Mouse (Mus musculus): ENCODE data around the gene Keap1. TPM values are rescaled to one million over a fixed set of nuclear protein-coding genes. Genes with fewer than 3 reads are reported as not detected.
A peak's percentile ranks its signal among the peaks of the same experiment; 100 is the strongest.

Gene Keap1
- total RNA-seq, 1 experiment = 27.4 TPM

GRCm38 (mm10) chr9:21204528-21205272 lies 34.5 kb downstream of the Keap1 start:
- peak overlapping the region; percentile 25; the same call in 1 of the 2 replicates for H3K27ac ChIP-seq (ENCODE audit: insufficient read depth, low read depth, low read length, poor library complexity, severe bottlenecking)

GRCm38 (mm10) chr9:21204156-21204527 lies 35.0 kb downstream of the Keap1 start:
- Histone ChIP-seq H3K9ac (ENCODE audit: insufficient read depth, low read depth, low read length, poor library complexity, severe bottlenecking) (no peak overlapping the region), H3K9me3 (ENCODE audit: control insufficient read depth, insufficient read depth, low read depth, low read length) (no peaks in the 10 kb centered on the region), H3K27ac (ENCODE audit: insufficient read depth, low read depth, low read length, poor library complexity, severe bottlenecking) (0 out of 2 replicates have a peak overlapping the region, but pooled peaks have one; percentile 25), H3K4me3 (ENCODE audit: insufficient read depth in 1 of 2, low read depth in 1 of 2, low read length in 2 of 2, poor library complexity in 1 of 2, severe bottlenecking in 1 of 2) (peak overlapping the region; percentile 62 to 82; a peak in 3 of 4 replicates), H3K36me3 (ENCODE audit: control insufficient read depth, insufficient read depth, low read length, poor library complexity, severe bottlenecking) (peaks cover 7% of the 10 kb centered on the region; the same call in 1 of the 2 replicates), H3K4me1 (ENCODE audit: control insufficient read depth in 2 of 2, insufficient read depth in 2 of 2, low read length in 2 of 2, poor library complexity in 1 of 2) (peaks cover 4 to 12% of the 10 kb centered on the region in 2 experiments; a peak in 1 of 4 replicates)
- TF ChIP-seq ZC3H11A (IDR thresholded peaks at IDR 0.05; ENCODE audit: borderline replicate concordance, low read depth, low read length) = no peak
- no peak for TF ChIP-seq ZNF384 (IDR thresholded peaks at IDR 0.05; ENCODE audit: low read depth, low read length)
- TF ChIP-seq HCFC1 (IDR thresholded peaks at IDR 0.05; ENCODE audit: borderline replicate concordance, insufficient read depth, low read length) = no peak
- TF ChIP-seq MAFK (IDR thresholded peaks at IDR 0.05; ENCODE audit: insufficient read depth, low read depth, low read length) = no peak
- in situ Hi-C loops (cut with MboI; ENCODE audit: low sequenced_read_pairs in 2 of 2, unreplicated experiment in 2 of 2) = no loop called here
- peak; percentile 78 for DNase-seq (ENCODE audit: low read depth, low spot score)

More at GRCm38 (mm10) chr9:21204528-21205272, 34.5 kb downstream of the Keap1 start:
- TF ChIP-seq CHD2 (IDR thresholded peaks at IDR 0.05; ENCODE audit: low read depth, low read length) = no peak
- no peak for TF ChIP-seq ZNF384 (IDR thresholded peaks at IDR 0.05; ENCODE audit: low read depth, low read length)
- peaks cover 4 to 12% of the 10 kb centered on the region in 2 experiments; a peak in 1 of 4 replicates for H3K4me1 ChIP-seq (ENCODE audit: control insufficient read depth in 2 of 2, insufficient read depth in 2 of 2, low read length in 2 of 2, poor library complexity in 1 of 2)
- in situ Hi-C loops (cut with MboI; ENCODE audit: low sequenced_read_pairs in 2 of 2, unreplicated experiment in 2 of 2) = no loop called here
- H3K9ac ChIP-seq (ENCODE audit: insufficient read depth, low read depth, low read length, poor library complexity, severe bottlenecking) = peak overlapping the region; percentile 5; the same call in 1 of the 2 replicates
- no peaks in the 10 kb centered on the region for H3K9me3 ChIP-seq (ENCODE audit: control insufficient read depth, insufficient read depth, low read depth, low read length)
- DNase-seq (ENCODE audit: low read depth, low spot score) = peak; percentile 75
- peaks cover 7% of the 10 kb centered on the region; the same call in 1 of the 2 replicates for H3K36me3 ChIP-seq (ENCODE audit: control insufficient read depth, insufficient read depth, low read length, poor library complexity, severe bottlenecking)
- H3K4me3 ChIP-seq (ENCODE audit: insufficient read depth in 1 of 2, low read depth in 1 of 2, low read length in 2 of 2, poor library complexity in 1 of 2, severe bottlenecking in 1 of 2) = peak overlapping the region; percentile 62 to 82

GRCm38 (mm10) chr9:21198960-21199359 lies 40.2 kb downstream of the Keap1 start:
- Histone ChIP-seq H3K27ac (ENCODE audit: insufficient read depth, low read depth, low read length, poor library complexity, severe bottlenecking) (no peak overlapping the region), H3K9me3 (ENCODE audit: control insufficient read depth, insufficient read depth, low read depth, low read length) (no peaks in the 10 kb centered on the region), H3K4me1 (ENCODE audit: control insufficient read depth in 2 of 2, insufficient read depth in 2 of 2, low read length in 2 of 2, poor library complexity in 1 of 2) (peaks cover 6 to 38% of the 10 kb centered on the region in 2 experiments; a peak in 3 of 4 replicates), H3K36me3 (ENCODE audit: control insufficient read depth, insufficient read depth, low read length, poor library complexity, severe bottlenecking) (peaks cover 3% of the 10 kb centered on the region; the same call in 1 of the 2 replicates), H3K4me3 (ENCODE audit: insufficient read depth in 1 of 2, low read depth in 1 of 2, low read length in 2 of 2, poor library complexity in 1 of 2, severe bottlenecking in 1 of 2) (no peak overlapping the region), H3K9ac (ENCODE audit: insufficient read depth, low read depth, low read length, poor library complexity, severe bottlenecking) (no peak overlapping the region)
- DNase-seq (ENCODE audit: low read depth, low spot score) = no peak
- in situ Hi-C loops (cut with MboI; ENCODE audit: low sequenced_read_pairs in 2 of 2, unreplicated experiment in 2 of 2) = no loop called here
- no peak for TF ChIP-seq ZC3H11A (IDR thresholded peaks at IDR 0.05; ENCODE audit: borderline replicate concordance, low read depth, low read length)
- TF ChIP-seq CHD2 (IDR thresholded peaks at IDR 0.05; ENCODE audit: low read depth, low read length) = no peak
- TF ChIP-seq MAFK (IDR thresholded peaks at IDR 0.05; ENCODE audit: insufficient read depth, low read depth, low read length) = no peak
- no peak for TF ChIP-seq ZNF384 (IDR thresholded peaks at IDR 0.05; ENCODE audit: low read depth, low read length)
- TF ChIP-seq HCFC1 (IDR thresholded peaks at IDR 0.05; ENCODE audit: borderline replicate concordance, insufficient read depth, low read length) = no peak

DNA sequence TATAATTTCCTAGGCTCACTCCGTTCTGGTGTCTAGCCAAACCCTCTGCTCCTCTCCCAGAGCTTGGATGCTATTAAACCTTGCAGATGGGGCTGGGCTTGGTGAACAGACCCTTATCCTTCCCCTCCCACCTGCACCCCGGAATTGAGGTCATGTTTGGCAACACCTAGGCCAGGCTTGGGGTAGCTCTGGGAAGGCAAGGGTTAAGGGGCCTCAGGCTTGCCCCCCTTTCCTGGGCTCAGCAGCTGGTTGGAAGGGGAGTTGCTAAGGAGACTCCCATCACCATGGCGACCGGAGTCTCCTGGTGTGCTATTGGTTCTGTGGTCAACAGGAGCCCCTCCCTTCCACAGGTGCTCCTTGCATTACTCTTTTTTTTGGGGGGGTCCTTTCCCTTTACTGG lies 41.2 kb downstream of the Keap1 start:
- Histone ChIP-seq H3K4me3 (ENCODE audit: insufficient read depth in 1 of 2, low read depth in 1 of 2, low read length in 2 of 2, poor library complexity in 1 of 2, severe bottlenecking in 1 of 2) (no peak overlapping the region), H3K9me3 (ENCODE audit: control insufficient read depth, insufficient read depth, low read depth, low read length) (no peaks in the 10 kb centered on the region), H3K27ac (ENCODE audit: insufficient read depth, low read depth, low read length, poor library complexity, severe bottlenecking) (no peak overlapping the region), H3K4me1 (ENCODE audit: control insufficient read depth in 2 of 2, insufficient read depth in 2 of 2, low read length in 2 of 2, poor library complexity in 1 of 2) (peaks cover 6 to 32% of the 10 kb centered on the region in 2 experiments; a peak in 3 of 4 replicates), H3K9ac (ENCODE audit: insufficient read depth, low read depth, low read length, poor library complexity, severe bottlenecking) (no peak overlapping the region), H3K36me3 (ENCODE audit: control insufficient read depth, insufficient read depth, low read length, poor library complexity, severe bottlenecking) (peaks cover 3% of the 10 kb centered on the region; the same call in 1 of the 2 replicates)
- TF ChIP-seq CHD2 (IDR thresholded peaks at IDR 0.05; ENCODE audit: low read depth, low read length) (no peak), ZNF384 (IDR thresholded peaks at IDR 0.05; ENCODE audit: low read depth, low read length) (no peak), MAFK (IDR thresholded peaks at IDR 0.05; ENCODE audit: insufficient read depth, low read depth, low read length) (no peak), HCFC1 (IDR thresholded peaks at IDR 0.05; ENCODE audit: borderline replicate concordance, insufficient read depth, low read length) (no peak)
- DNase-seq (ENCODE audit: low read depth, low spot score) = no peak
- in situ Hi-C loops (cut with MboI; ENCODE audit: low sequenced_read_pairs in 2 of 2, unreplicated experiment in 2 of 2) = no loop called here

All from ES-E14 (cell line).